Mouse (Mus musculus): ENCODE measurements around the gene Olfr194.

GRCm38 (mm10) chr16:59170354-59170753 is 49.5 kb upstream of the Olfr194 start, which contains the start of gene Olfr196:
- no peak for TF ChIP-seq CTCF (IDR thresholded peaks at IDR 0.05; ENCODE audit: extremely low read depth, insufficient read length, insufficient replicate concordance, low read depth, low read length)
- TF ChIP-seq POLR2A (IDR thresholded peaks at IDR 0.05; ENCODE audit: low read depth, low read length), result no peak
